Mouse (Mus musculus): ENCODE data around the gene Rplp2.
A peak's percentile ranks its signal among the peaks of the same experiment; 100 is the strongest.

The Rplp2 gene

DNA sequence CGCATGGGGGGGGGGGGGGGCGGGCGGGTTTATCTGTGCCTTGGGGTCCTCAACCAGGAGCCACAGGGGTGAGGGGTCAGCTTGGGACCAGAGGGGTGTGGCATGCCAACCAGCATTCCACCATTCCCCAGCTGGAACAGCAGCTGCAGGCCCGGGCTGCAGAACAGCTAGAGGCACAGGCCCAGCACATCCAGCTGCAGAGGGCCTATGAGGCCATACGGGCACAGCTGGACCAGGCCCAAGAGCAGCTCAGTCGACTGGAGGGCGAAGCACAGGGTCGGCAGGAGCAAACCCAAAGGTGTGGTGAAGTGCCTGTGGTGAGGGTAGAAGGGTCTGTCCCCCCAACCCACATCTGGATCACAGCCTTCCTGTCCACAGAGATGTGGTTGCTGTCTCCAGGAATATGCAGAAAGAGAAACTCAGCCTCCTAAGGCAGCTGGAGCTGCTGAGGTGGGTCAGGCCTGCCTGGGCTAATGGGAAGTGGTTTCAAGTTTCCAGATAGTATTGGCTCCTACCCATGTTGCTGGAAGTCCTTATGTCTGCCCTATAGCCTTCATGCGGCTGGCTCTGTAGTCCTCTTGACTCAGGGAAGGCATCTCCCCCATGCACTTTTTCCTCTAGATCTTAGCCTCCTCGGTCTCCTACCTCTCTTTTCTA is 18.3 kb downstream of the Rplp2 start:
- H3K36me3 ChIP-seq (ENCODE audit: control insufficient read depth, insufficient read depth, low read length, poor library complexity, severe bottlenecking) = peaks cover under 1% of the 10 kb centered on the region
- no peaks in the 10 kb centered on the region for H3K27me3 ChIP-seq (ENCODE audit: control insufficient read depth, insufficient read depth, low read length, poor library complexity, severe bottlenecking)
- DNase-seq (ENCODE audit: low read depth, low spot score) = no peak

DNA sequence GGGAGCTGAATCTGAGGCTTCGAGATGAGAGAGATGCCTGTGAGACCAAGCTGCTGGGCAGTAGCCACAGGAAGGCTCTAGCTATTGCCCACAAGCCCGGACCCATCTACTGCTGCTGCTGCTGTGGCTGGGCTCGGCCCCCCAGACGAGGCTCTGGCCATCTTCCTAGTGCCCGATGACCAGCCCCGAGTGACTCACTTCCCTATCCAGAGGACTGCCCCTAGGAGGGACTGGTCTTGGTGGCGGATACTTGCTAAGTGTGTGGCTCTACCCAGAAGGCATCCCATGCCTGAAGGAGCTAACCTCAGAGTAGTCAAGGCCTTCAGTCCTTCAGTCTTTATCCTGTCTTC is 18.9 kb downstream of the Rplp2 start:
- H3K27me3 ChIP-seq (ENCODE audit: control insufficient read depth, insufficient read depth, low read length, poor library complexity, severe bottlenecking) = no peaks in the 10 kb centered on the region
- no peak for DNase-seq (ENCODE audit: low read depth, low spot score)
- peaks cover 1% of the 10 kb centered on the region for H3K36me3 ChIP-seq (ENCODE audit: control insufficient read depth, insufficient read depth, low read length, poor library complexity, severe bottlenecking)

DNA sequence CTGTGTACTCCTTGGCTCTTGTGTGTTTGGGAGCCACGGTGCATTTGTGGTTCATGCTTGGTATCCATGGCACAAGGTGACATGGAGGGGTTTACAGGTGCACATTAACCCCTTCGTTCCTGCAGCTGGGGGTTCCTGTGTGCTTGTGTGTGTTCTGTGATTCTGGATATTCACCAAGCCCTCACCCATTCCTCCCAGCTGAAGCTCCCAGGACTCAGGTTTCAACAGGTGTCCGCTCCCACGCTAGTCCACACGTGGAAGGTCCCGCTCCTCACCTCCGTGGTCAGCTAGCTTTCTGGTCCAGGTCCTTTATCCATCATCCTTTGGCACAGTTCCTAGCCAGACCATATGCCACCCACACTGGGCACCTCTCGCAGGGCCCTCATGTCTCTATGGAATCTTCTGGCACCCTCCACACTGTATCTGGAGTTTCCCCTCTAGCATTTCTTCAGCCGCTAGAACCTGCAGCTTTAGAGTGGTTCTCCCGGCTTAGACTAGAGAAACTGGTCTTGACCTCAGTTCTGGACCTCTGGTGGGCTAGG is 19.5 kb downstream of the Rplp2 start:
- peaks cover 1% of the 10 kb centered on the region for H3K36me3 ChIP-seq (ENCODE audit: control insufficient read depth, insufficient read depth, low read length, poor library complexity, severe bottlenecking)
- no peak for DNase-seq (ENCODE audit: low read depth, low spot score)
- no peaks in the 10 kb centered on the region for H3K27me3 ChIP-seq (ENCODE audit: control insufficient read depth, insufficient read depth, low read length, poor library complexity, severe bottlenecking)

DNA sequence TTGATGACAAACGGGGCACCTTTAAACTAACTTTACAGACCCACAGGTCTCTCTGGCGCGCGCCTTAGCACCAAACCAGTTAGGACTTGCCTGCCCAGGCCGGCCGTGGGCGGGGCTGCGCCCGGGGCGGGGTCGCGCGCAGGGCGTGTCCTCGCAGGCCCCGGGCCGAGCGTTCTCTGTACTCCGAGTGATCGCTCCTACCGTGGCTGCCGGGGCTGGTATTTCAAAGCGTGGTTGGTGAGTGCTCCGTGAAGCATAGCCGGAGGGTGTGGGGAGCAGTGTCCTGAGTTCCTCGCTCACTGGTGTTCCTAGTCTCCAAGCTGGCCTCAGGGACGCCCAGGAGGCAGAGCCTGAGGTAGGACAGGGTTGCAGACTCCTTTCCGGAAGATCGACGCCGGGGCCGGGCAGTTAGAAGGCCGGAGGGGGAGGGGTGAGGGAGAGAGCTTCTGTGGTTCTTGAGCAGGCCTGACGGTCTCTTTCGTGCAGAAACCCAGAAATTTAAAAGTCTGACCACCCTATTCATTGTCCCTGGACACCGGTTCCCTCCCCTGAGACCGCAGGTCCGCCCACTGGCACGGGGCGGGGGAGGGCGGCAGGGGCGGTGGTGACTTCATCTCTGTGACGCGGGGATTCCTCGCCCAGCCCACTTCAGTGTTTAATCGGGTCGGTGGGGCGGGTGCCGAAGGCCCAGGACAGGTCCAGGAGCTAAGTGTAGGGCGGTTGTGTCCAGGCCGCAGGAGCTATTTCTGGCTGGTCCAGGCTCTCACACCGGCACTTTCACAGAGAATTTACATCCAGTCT is 20.3 kb downstream of the Rplp2 start, which contains the start of gene Cd151:
Cd151 (plus strand) TSS at position 163 of the 801 bp plus-strand sequence.
- H3K27me3 ChIP-seq (ENCODE audit: control insufficient read depth, insufficient read depth, low read length, poor library complexity, severe bottlenecking) = no peaks in the 10 kb centered on the region
- peak; percentile 78 for DNase-seq (ENCODE audit: low read depth, low spot score)
- H3K36me3 ChIP-seq (ENCODE audit: control insufficient read depth, insufficient read depth, low read length, poor library complexity, severe bottlenecking) = peaks cover 1% of the 10 kb centered on the region

DNA sequence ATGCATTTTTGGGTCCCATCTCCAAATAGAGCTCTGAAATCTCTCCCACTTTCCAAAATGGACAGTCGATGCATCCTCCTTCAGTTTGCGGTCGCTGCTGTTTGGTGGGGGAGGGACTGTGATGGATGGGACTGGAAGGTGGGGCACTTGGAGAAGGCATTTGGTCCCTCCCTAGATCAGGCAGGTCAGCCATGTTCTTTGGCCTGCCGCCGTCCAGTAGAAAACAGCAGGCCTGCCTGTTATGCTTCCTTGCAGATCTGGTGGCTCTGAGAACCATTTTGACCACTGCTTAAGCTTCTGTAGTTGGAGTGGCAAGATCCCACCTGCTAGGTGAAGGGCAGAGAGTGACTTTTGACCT is 21.0 kb downstream of the Rplp2 start:
- Histone ChIP-seq H3K36me3 (ENCODE audit: control insufficient read depth, insufficient read depth, low read length, poor library complexity, severe bottlenecking) (peaks cover 1% of the 10 kb centered on the region), H3K27me3 (ENCODE audit: control insufficient read depth, insufficient read depth, low read length, poor library complexity, severe bottlenecking) (no peaks in the 10 kb centered on the region)
- DNase-seq (ENCODE audit: low read depth, low spot score) = no peak

DNA sequence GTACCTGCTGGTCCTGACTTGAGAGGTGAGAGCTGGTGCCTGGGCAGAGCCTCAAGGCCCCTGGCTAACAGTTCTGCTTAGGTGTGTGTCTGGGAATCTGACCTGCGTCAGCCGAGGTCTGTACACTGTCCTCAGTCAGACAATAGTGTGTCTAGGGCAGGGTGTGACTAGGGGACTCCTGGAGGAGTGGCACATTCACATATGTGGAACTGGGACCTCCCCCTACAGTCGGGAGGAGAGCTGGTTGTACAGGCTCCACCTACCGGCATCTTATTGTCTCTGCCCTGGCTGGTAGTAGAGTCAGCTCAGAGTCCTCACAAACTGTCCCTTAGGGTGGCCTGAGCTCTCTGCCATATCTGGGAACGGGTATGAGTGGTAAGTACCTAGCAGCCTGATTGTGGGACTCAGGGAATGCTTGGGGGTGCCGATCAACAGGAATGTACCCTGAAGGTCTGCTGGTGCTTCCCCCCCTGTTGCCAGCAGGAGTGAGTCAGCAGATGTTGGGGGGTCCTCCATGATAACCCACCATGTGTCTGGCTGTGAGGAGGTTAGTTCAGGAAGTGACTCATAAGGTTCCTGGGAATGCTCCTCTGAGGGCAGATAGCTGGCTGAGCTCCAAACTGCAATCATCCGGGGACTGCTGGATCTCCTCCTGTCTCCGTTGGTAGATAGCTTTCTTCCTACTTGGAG is 21.5 kb downstream of the Rplp2 start:
- H3K27me3 ChIP-seq (ENCODE audit: control insufficient read depth, insufficient read depth, low read length, poor library complexity, severe bottlenecking) = no peaks in the 10 kb centered on the region
- DNase-seq (ENCODE audit: low read depth, low spot score) = peak; percentile 82
- peaks cover 1% of the 10 kb centered on the region for H3K36me3 ChIP-seq (ENCODE audit: control insufficient read depth, insufficient read depth, low read length, poor library complexity, severe bottlenecking)

DNA sequence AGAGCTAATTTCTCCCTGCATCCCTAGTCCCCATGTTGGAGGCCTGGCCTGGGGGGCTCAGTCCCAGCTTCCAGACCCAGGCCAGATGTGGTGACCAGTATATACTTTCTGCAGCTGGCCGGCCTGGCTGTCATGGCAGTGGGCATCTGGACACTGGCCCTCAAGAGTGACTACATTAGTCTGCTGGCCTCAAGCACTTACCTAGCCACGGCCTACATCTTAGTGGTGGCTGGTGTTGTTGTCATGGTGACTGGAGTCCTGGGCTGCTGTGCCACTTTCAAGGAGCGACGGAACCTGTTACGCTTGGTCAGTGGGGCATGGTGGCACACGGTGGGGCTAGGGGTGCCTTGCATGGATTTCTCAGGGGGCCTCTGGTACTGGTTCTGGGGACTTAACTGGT is 22.2 kb downstream of the Rplp2 start:
- no peak for DNase-seq (ENCODE audit: low read depth, low spot score)
- peaks cover 1% of the 10 kb centered on the region for H3K36me3 ChIP-seq (ENCODE audit: control insufficient read depth, insufficient read depth, low read length, poor library complexity, severe bottlenecking)
- H3K27me3 ChIP-seq (ENCODE audit: control insufficient read depth, insufficient read depth, low read length, poor library complexity, severe bottlenecking) = no peaks in the 10 kb centered on the region

DNA sequence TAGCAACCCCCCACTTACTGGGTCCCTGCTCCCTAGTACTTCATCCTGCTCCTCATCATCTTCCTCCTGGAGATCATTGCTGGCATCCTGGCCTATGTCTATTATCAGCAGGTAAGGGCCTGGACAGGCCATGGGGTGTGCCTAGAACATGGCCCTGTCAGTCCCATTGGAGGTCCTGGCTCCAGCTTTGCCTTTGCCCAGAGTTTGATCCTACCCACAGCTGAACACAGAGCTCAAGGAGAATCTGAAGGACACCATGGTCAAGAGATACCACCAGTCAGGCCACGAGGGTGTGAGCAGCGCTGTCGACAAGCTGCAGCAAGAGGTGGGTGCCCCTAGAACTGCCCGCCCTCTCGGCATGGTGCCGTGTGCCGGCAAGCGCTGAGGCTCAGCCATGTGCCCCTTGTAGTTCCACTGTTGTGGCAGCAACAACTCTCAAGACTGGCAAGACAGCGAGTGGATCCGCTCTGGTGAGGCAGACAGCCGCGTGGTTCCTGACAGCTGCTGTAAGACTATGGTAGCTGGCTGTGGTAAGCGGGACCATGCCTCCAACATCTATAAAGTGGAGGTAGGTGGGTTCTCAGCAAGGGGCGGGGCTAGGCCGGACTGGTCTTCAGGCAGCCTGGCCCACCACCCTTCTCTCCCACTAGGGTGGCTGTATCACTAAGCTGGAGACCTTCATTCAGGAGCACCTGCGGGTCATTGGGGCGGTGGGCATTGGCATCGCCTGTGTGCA is 22.9 kb downstream of the Rplp2 start:
- Histone ChIP-seq H3K27me3 (ENCODE audit: control insufficient read depth, insufficient read depth, low read length, poor library complexity, severe bottlenecking) (no peaks in the 10 kb centered on the region), H3K36me3 (ENCODE audit: control insufficient read depth, insufficient read depth, low read length, poor library complexity, severe bottlenecking) (peaks cover 1% of the 10 kb centered on the region)
- no peak for DNase-seq (ENCODE audit: low read depth, low spot score)

DNA sequence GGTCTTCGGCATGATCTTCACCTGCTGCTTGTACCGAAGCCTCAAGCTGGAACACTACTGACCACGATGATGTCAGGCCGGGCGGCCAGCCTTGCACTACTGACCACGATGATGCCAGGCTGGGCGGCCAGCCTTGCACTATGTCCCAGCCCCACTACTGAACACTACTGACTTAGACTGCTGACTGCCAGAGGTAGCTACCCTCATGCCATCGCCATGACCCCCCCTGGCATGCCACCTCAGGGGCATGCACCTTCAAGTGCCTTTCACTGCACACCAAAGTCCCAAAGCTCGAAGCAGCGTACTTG is 23.4 kb downstream of the Rplp2 start:
- no peak for DNase-seq (ENCODE audit: low read depth, low spot score)
- Histone ChIP-seq H3K36me3 (ENCODE audit: control insufficient read depth, insufficient read depth, low read length, poor library complexity, severe bottlenecking) (peaks cover 1% of the 10 kb centered on the region), H3K27me3 (ENCODE audit: control insufficient read depth, insufficient read depth, low read length, poor library complexity, severe bottlenecking) (no peaks in the 10 kb centered on the region)

DNA sequence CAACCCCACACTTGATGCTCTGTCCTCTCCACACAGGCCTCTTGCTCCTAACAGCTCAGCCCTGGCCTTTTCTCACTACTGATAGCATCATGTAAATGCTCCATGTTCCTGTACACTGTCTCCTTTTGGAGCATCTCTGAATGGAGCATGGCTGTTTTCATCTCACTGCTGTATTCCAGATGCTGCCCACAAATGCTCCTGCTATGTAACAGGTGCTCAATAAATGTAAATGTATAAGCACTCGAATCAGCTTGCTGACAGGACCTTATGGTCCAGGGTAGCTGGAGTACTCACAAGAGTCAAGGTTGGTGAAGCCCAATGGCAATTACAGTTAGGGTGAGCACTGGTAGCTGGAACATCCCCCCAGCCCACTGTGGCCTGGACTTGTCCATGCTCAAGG is 24.1 kb downstream of the Rplp2 start:
- no peak for DNase-seq (ENCODE audit: low read depth, low spot score)
- H3K27me3 ChIP-seq (ENCODE audit: control insufficient read depth, insufficient read depth, low read length, poor library complexity, severe bottlenecking) = no peaks in the 10 kb centered on the region
- H3K36me3 ChIP-seq (ENCODE audit: control insufficient read depth, insufficient read depth, low read length, poor library complexity, severe bottlenecking) = peaks cover 1% of the 10 kb centered on the region

DNA sequence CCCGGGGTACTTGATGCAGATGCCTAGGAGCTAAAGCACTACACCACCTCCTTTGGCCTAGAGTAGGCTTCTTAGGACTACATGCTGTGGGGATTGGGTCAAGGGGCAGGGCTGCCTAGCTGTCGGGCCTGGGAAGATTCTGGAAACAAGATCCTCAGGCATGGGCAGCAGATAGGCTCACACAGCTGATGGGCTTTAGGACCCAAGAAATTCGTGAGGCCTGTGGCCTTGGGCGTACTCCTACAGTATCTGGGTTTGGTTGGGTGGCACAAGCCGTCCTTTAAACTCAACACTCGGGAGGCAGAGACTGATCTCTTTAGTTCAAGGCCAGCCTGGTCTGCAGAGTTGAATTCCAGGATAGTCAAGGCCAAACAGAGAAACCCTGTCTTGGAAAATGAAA is 25.1 kb downstream of the Rplp2 start:
- Histone ChIP-seq H3K36me3 (ENCODE audit: control insufficient read depth, insufficient read depth, low read length, poor library complexity, severe bottlenecking) (peaks cover 1% of the 10 kb centered on the region), H3K27me3 (ENCODE audit: control insufficient read depth, insufficient read depth, low read length, poor library complexity, severe bottlenecking) (no peaks in the 10 kb centered on the region)
- DNase-seq (ENCODE audit: low read depth, low spot score) = no peak

DNA sequence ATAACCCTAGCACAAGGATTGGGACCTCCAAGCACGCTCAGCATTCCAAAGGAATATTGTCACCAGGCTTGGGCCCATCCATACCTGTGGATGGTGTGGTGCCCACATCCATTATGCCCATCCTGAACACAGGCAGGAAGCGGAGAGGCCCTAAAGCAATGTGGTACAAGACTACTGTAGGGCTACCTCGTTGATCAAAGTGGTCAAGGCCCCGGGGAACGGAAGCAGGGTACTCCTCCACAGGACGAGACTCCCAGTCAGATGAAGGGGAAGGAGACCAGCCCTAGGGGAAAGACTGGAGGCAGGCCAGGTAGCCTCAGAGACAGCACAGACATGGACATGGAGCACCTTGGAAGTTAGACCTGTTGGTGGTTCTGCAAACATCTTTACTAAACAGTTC is 25.6 kb downstream of the Rplp2 start:
- H3K36me3 ChIP-seq (ENCODE audit: control insufficient read depth, insufficient read depth, low read length, poor library complexity, severe bottlenecking) = peaks cover 1% of the 10 kb centered on the region
- no peaks in the 10 kb centered on the region for H3K27me3 ChIP-seq (ENCODE audit: control insufficient read depth, insufficient read depth, low read length, poor library complexity, severe bottlenecking)
- no peak for DNase-seq (ENCODE audit: low read depth, low spot score)

DNA sequence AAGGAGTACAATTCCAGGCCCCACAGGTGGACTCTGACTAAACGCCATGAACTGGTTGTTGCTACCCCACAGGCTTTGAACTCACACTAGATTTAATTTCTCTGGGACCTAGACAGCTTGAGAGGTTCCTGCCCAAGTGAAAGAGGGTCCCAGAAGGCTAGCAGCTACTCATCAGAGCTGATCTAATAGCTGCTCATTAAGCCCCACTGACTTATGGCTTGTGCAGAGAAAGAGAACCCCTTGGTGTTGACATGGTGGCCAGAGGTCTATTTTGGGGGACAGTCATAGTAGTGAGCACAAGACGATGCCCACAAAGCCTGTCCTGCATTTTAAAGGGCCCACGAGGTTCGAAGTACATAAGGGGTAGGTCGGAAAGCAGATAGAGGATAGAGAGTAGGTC is 27.0 kb downstream of the Rplp2 start:
- Histone ChIP-seq H3K27me3 (ENCODE audit: control insufficient read depth, insufficient read depth, low read length, poor library complexity, severe bottlenecking) (no peaks in the 10 kb centered on the region), H3K36me3 (ENCODE audit: control insufficient read depth, insufficient read depth, low read length, poor library complexity, severe bottlenecking) (peaks cover 1% of the 10 kb centered on the region)
- DNase-seq (ENCODE audit: low read depth, low spot score) = no peak

DNA sequence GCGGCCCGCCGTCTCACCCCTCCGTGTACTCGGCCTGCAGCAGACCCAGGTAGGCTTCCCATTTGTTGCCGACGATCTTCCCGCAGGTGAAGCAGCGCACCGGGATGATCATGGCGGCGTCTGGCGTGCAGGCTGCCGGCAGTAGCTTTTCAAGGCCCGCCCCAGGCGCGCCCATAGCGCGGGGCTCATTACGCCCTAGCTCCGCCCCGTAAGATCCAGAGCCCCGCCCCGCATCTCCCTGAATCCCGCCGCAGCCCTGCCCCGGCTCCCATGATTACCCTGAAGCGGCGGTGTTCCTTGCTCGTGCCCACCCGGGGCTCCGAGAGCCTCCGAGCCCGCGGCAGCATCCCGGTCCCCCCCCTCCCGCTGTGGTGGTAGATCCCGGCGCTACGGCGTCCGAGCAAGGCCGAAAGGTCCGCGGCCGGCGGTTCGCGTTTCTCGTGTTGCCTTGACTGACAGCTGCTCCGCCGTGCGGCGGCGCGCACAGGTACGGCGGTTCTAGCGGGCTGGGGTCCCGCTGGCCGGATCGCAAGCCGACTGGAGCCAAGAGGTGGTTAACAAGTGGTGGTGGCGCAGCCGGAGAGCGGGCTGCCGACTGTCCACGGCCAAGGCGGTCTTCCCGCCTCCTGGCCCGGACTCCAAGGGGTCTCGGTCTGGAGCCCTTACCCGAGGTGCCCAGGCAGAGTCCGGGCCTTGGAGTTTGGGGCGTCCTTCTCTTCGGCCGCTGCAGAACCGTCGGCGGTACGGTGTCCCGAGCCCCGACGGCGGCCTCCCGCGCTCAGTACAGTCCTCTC is 28.0 kb downstream of the Rplp2 start, which contains the start of the genes Polr2l and Tspan4:
Polr2l (minus strand) TSS at position 122 of the 794 bp plus-strand sequence.
Tspan4 (plus strand) TSS at position 230 of the 794 bp plus-strand sequence.
- Histone ChIP-seq H3K27me3 (ENCODE audit: control insufficient read depth, insufficient read depth, low read length, poor library complexity, severe bottlenecking) (no peaks in the 10 kb centered on the region), H3K36me3 (ENCODE audit: control insufficient read depth, insufficient read depth, low read length, poor library complexity, severe bottlenecking) (peaks cover 1% of the 10 kb centered on the region)
- peak; percentile 88 for DNase-seq (ENCODE audit: low read depth, low spot score)
